Mouse (Mus musculus) C2C12 (cell line): ENCODE measurements at regions not wholly inside any gene's neighbourhood (a gene's known extent, or its start where the extent isn't known, plus 50 kb on each side); places are given as distances from the start of the nearest gene placed in this dataset.

Experiments used
- CTCF ChIP-seq: IDR thresholded peaks from one replicate; pipeline ENCODE4 v1.5.1; 2011; ENCODE audit not compliant: control insufficient read depth, insufficient read depth, insufficient read length
- MAX ChIP-seq: IDR thresholded peaks from one replicate; pipeline ENCODE4 v1.6.1; 2011; ENCODE audit warnings: mild to moderate bottlenecking, control low read depth
- MYOG ChIP-seq: IDR thresholded peaks from one replicate; pipeline ENCODE4 v1.6.1; 2011; ENCODE audit not compliant: control insufficient read depth, insufficient read length; ENCODE audit errors: extremely low read depth

DNA sequence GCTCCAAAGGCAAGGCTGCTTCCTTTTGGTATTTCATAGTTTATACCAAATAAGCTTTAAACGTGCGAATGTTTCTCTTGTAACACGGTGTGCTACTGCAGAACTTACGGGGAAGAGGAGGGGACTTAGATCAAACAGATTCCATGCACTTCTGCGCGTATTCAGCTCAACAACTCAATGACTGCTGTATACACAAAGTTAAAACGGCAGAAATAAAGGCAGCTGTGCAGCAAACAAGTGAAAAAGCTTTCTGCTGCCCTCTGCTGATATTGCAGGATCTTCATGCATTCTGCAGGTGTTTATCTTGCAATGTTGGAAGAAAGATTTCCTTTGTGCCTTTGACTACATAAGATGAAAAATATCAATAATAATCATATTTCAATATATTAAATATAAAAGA is 1128.7 kb upstream of the Celf2 start:
- TF ChIP-seq CTCF (no peak), MYOG (no peak), MAX (no peak)
